Mouse (Mus musculus): ENCODE results near the gene Plekhn1.

The Plekhn1 gene

DNA sequence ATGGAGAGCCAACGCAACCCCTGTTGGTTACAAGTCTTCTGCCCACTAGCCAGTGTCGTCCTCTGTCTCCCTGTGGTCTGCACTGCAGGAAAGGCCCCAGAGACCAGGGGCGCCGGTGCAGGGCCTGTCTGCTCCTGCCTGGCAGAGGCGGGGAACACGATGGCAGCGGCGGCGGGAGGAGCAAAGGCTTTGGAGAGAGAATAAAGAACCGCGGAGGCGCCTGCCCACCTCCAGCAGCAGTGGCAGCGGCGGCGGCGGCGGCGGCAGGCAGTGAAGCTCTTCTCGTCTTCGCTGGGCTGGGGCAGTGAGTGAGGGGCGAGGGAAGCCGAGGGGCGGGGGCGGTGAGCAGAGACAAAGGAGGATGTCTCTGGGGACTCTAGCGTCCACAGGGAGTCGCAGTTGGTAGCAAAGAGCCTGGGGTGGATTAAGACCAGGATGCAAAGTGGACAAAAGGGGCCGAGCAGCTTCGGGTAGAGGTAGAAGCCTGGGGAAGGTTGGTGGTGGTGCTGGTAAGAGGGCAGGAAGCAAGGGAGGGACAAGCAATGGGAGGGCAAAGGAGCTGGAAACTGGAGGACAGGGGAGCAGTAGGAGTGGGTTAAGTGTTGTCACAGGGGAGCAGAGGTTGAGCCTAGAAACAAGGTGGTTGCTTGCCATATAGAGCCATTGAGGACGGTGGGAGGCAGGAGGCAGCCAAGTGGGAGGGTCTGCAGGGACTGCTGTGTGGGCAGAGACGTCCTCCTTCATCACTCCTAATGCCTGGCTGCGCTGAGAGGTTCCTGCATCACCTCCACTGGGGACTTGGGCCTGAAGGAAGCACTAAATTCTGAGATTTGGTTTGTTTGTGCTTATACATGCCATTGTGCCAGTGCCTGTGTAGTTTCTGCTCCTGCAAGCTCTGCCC, 48.5 kb downstream of the Plekhn1 start:
- DNase-seq (ENCODE audit: low read depth, low spot score): no peak

DNA sequence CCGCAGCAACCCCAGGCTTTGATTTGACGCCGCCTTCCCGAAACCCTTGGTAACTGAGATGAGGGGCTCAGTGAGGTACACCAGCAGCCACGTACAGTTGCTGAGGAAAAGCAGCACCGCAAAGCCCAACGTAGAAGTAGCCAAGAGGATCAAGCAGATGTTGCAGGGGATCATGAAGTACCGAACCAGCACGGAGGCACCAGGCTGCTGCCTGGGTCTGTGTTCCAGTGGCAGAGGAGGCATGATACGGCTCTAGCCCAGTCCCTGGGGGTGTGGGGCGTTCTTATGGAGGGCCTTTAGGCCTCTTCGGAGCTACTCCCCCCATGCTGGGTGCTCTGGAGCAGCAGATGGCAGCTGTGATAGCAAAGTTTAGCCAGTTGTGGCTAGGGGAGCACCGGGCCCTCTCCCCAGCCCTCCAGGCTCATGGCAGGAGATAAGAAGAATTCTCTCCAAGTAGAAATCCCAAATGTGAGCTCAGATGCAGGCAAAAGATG, 49.2 kb downstream of the Plekhn1 start:
- no peak for DNase-seq (ENCODE audit: low read depth, low spot score)

DNA sequence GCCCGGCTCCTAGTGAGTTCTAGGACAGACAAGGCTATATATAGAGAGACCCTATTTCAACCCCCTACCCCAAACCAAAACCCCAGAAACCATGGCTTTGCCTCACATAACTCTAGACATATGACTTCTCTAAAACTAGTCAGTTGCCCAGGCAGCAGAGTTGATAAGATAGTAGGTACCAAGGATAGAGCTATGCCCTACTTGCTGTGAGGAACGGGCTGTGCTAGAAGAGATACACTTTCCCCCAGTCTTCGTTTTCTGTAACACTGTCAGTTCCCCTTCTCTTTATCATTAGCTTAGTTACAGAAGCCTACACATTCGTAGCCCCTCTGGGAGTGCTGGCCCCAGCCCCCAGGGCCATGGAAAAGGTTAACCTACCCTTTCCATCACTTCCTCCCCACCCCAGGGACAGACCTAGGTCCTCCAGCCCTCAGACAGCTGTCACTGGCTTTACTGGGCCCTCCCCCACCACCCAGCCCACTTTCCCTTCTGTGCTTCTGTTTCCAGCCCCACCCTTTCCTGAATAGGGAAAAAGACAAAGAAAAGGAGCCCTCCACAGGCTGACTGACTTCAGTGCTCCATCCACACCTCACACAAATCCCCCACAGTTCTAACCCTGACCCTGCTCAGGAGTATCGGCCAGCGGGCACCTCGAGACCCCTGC, 50.2 kb downstream of the Plekhn1 start:
- DNase-seq (ENCODE audit: low read depth, low spot score): no peak

DNA sequence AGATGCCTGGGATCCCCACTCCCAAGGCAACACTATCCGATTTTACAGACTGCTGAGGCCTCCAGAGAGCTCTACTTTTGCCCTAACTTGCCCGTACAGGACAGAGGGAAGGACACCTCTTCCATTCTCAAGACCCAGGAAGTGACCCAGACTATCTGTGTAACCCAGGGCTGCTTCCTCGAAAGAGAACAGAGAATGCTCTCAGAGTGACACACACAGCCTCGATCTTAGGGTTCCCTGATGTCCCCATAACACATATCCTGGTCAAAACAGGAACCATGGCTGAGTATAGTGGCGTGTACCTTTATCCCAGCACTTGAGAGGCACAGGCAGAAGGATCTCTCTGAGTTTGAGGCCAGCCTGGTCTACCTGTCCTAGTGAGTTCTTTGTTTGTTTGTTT, 50.9 kb downstream of the Plekhn1 start:
- DNase-seq (ENCODE audit: low read depth, low spot score): no peak

DNA sequence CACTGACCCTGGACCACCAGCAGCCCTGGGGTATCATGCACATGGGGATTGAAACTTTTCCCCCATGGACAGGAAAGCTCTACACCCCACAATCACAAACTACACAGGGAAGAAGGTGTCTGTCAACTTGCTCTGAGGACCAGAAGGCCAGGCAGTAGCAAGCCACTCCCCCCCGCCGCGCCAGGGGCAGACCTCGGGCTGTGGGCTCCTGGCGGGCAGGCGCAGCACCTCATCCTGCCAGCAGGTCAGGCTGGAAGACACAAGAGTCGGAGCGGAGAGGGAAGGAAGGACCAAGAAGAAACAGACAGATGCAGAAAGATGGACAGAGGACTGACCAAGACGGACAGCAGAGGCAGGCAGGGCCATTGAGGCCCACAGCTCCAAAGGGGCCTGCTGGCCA, 57.0 kb downstream of the Plekhn1 start:
- DNase-seq (ENCODE audit: low read depth, low spot score): no peak

DNA sequence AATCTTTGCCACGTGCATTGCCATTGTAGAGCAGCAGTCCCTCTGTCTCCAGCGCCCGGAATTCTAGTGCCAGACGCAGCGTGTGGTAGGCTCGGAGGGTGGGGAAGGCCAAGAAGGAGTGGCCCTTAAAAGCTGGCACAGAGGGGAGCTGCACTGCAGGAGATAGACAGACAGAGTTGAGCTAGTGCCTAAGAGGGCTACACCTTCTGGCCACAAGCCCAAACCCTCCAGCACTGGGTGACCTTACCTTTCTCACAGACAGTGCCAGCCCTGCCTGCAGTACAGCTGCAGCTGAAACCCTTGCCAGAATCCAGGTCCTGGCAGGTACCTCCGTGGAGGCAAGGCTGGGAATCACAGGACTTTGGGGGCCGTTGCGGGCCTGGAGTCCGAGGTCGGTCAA, 62.8 kb downstream of the Plekhn1 start:
- no peak for DNase-seq (ENCODE audit: low read depth, low spot score)
